Mouse (Mus musculus): ENCODE measurements around the gene Epb41l5. TPM values are rescaled to one million over a fixed set of nuclear protein-coding genes. Genes with fewer than 3 reads are reported as not detected.

The Epb41l5 gene
- polyA plus RNA-seq, 2 experiments: 6.4 to 13.1 TPM

GRCm38 (mm10) chr1:119502729-119503128, 146.1 kb downstream of the Epb41l5 start:
- 75% methylated on average over 11 of the region's 11 CpGs for whole genome bisulfite sequencing (ENCODE audit: insufficient replicate concordance)

DNA sequence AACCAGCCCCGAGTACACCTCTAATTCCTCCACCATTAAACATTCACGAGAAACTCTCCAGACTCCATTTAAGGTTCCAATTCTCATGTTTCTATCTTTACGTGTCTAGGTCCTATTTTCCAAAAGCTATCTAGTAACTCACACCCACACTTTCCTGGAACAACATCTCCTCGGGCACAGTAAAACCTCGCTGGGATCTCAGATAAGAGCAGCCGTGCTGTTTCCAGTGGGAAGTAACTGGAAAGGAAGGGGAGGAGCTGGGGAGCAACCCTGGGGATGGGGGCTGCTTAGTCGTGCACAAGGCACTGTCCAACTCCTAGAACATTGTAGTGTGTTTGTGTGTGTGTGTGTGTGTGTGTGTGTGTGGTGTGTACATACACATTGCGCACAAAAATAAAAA, 146.9 kb downstream of the Epb41l5 start:
- H3K9me3 ChIP-seq (ENCODE audit: control insufficient read depth, low read length): no peaks in the 10 kb centered on the region
- no peak overlapping the region for H3K4me3 ChIP-seq (ENCODE audit: insufficient read depth in 1 of 2, low read depth in 2 of 2, low read length in 2 of 2)
- H3K4me1 ChIP-seq (replicated peaks; ENCODE audit: control insufficient read depth in 2 of 2, insufficient read depth in 2 of 2, low read length in 1 of 2): peaks cover 6 to 34% of the 10 kb centered on the region in 2 experiments; a peak in 3 of 4 replicates
- DNase-seq (ENCODE audit: low read depth in 3 of 3, low spot score in 3 of 3) (no peak), ATAC-seq (ENCODE audit: insufficient read depth) (no peak)
- H3K9ac ChIP-seq (replicated peaks): no peak overlapping the region; the same call in 1 of the 2 replicates
- H3K4me2 ChIP-seq (ENCODE audit: low read depth): no peak overlapping the region; the same call in 1 of the 2 replicates
- H3K36me3 ChIP-seq (replicated peaks; ENCODE audit: control insufficient read depth, insufficient read depth, low read depth): no peaks in the 10 kb centered on the region
- no peak for TF ChIP-seq CTCF (IDR thresholded peaks at IDR 0.05; ENCODE audit: low read depth)
- TF ChIP-seq EP300 (IDR thresholded peaks at IDR 0.05; ENCODE audit: low read depth): no peak
- H3K27ac ChIP-seq: no peak overlapping the region
- 25% methylated on average over 8 of the region's 8 CpGs for WGBS (ENCODE audit: insufficient replicate concordance)
- no peaks in the 10 kb centered on the region for H3K27me3 ChIP-seq (ENCODE audit: control insufficient read depth, insufficient read depth, low read length)

More at GRCm38 (mm10) chr1:119502729-119503128, 146.1 kb downstream of the Epb41l5 start:
- TF ChIP-seq EP300 (IDR thresholded peaks at IDR 0.05; ENCODE audit: low read depth): no peak
- TF ChIP-seq CTCF (IDR thresholded peaks at IDR 0.05; ENCODE audit: low read depth): no peak
- DNase-seq (ENCODE audit: low read depth in 3 of 3, low spot score in 3 of 3): no peak
- Histone ChIP-seq H3K4me2 (ENCODE audit: low read depth) (peak overlapping the region; percentile 71), H3K9me3 (ENCODE audit: control insufficient read depth, low read length) (no peaks in the 10 kb centered on the region), H3K27ac (no peak overlapping the region), H3K4me1 (replicated peaks; ENCODE audit: control insufficient read depth in 2 of 2, insufficient read depth in 2 of 2, low read length in 1 of 2) (peaks cover 6 to 32% of the 10 kb centered on the region in 2 experiments; a peak in 3 of 4 replicates), H3K9ac (replicated peaks) (no peak overlapping the region), H3K27me3 (ENCODE audit: control insufficient read depth, insufficient read depth, low read length) (no peaks in the 10 kb centered on the region), H3K4me3 (ENCODE audit: insufficient read depth in 1 of 2, low read depth in 2 of 2, low read length in 2 of 2) (peak overlapping the region in 1 of 2 experiments; percentile 65; a peak in 2 of 4 replicates), H3K36me3 (replicated peaks; ENCODE audit: control insufficient read depth, insufficient read depth, low read depth) (no peaks in the 10 kb centered on the region)
- no peak for ATAC-seq (ENCODE audit: insufficient read depth)

- Histone ChIP-seq H3K4me3 (ENCODE audit: insufficient read depth in 1 of 2, low read depth in 2 of 2, low read length in 2 of 2) (no peak overlapping the region), H3K4me2 (ENCODE audit: low read depth) (no peak overlapping the region), H3K9ac (replicated peaks) (no peak overlapping the region), H3K9me3 (ENCODE audit: control insufficient read depth, low read length) (no peaks in the 10 kb centered on the region), H3K27ac (no peak overlapping the region), H3K27me3 (ENCODE audit: control insufficient read depth, insufficient read depth, low read length) (no peaks in the 10 kb centered on the region), H3K4me1 (replicated peaks; ENCODE audit: control insufficient read depth in 2 of 2, insufficient read depth in 2 of 2, low read length in 1 of 2) (peaks cover 6 to 30% of the 10 kb centered on the region in 2 experiments; a peak in 3 of 4 replicates), H3K36me3 (replicated peaks; ENCODE audit: control insufficient read depth, insufficient read depth, low read depth) (no peaks in the 10 kb centered on the region)
- TF ChIP-seq CTCF (IDR thresholded peaks at IDR 0.05; ENCODE audit: low read depth) (no peak), EP300 (IDR thresholded peaks at IDR 0.05; ENCODE audit: low read depth) (no peak)
- DNase-seq (ENCODE audit: low read depth in 3 of 3, low spot score in 3 of 3): no peak
- WGBS (ENCODE audit: insufficient replicate concordance): 67% methylated on average over 10 of the region's 10 CpGs
- no peak for ATAC-seq (ENCODE audit: insufficient read depth)
Observed at GRCm38 (mm10) chr1:119499456-119499855, 149.3 kb downstream of the Epb41l5 start.

GRCm38 (mm10) chr1:119498536-119499231, 150.1 kb downstream of the Epb41l5 start:
- DNase-seq (ENCODE audit: low read depth in 3 of 3, low spot score in 3 of 3) (no peak), ATAC-seq (ENCODE audit: insufficient read depth) (no peak)
- 49% methylated on average over 9 of the region's 9 CpGs for WGBS (ENCODE audit: insufficient replicate concordance)
- TF ChIP-seq CTCF (IDR thresholded peaks at IDR 0.05; ENCODE audit: low read depth) (no peak), EP300 (IDR thresholded peaks at IDR 0.05; ENCODE audit: low read depth) (no peak)
- Histone ChIP-seq H3K36me3 (replicated peaks; ENCODE audit: control insufficient read depth, insufficient read depth, low read depth) (no peaks in the 10 kb centered on the region), H3K9me3 (ENCODE audit: control insufficient read depth, low read length) (no peaks in the 10 kb centered on the region), H3K4me2 (ENCODE audit: low read depth) (no peak overlapping the region), H3K4me1 (replicated peaks; ENCODE audit: control insufficient read depth in 2 of 2, insufficient read depth in 2 of 2, low read length in 1 of 2) (peaks cover 6 to 28% of the 10 kb centered on the region in 2 experiments; a peak in 3 of 4 replicates), H3K27ac (no peak overlapping the region), H3K9ac (replicated peaks) (no peak overlapping the region), H3K4me3 (ENCODE audit: insufficient read depth in 1 of 2, low read depth in 2 of 2, low read length in 2 of 2) (no peak overlapping the region), H3K27me3 (ENCODE audit: control insufficient read depth, insufficient read depth, low read length) (no peaks in the 10 kb centered on the region)

GRCm38 (mm10) chr1:119497346-119498004, 151.3 kb downstream of the Epb41l5 start:
- Histone ChIP-seq H3K27me3 (ENCODE audit: control insufficient read depth, insufficient read depth, low read length) (no peaks in the 10 kb centered on the region), H3K27ac (no peak overlapping the region), H3K36me3 (replicated peaks; ENCODE audit: control insufficient read depth, insufficient read depth, low read depth) (no peaks in the 10 kb centered on the region), H3K9ac (replicated peaks) (no peak overlapping the region), H3K4me2 (ENCODE audit: low read depth) (no peak overlapping the region), H3K4me3 (ENCODE audit: insufficient read depth in 1 of 2, low read depth in 2 of 2, low read length in 2 of 2) (no peak overlapping the region), H3K4me1 (replicated peaks; ENCODE audit: control insufficient read depth in 2 of 2, insufficient read depth in 2 of 2, low read length in 1 of 2) (peaks cover 0 to 22% of the 10 kb centered on the region in 2 experiments; a peak in 3 of 4 replicates), H3K9me3 (ENCODE audit: control insufficient read depth, low read length) (no peaks in the 10 kb centered on the region)
- no peak for TF ChIP-seq EP300 (IDR thresholded peaks at IDR 0.05; ENCODE audit: low read depth)
- WGBS (ENCODE audit: insufficient replicate concordance): 56% methylated on average over 5 of the region's 5 CpGs
- DNase-seq (ENCODE audit: low read depth in 3 of 3, low spot score in 3 of 3) (no peak), ATAC-seq (ENCODE audit: insufficient read depth) (no peak)

All from liver, embryonic 14.5 days (tissue).